ENCODE assay signal across 8 mouse cellular contexts in genomic region chr1:133087206-133087905, GRCm38 (mm10). TPM values are rescaled to one million over a fixed set of nuclear protein-coding genes. Genes with fewer than 3 reads are reported as not detected.
DNase-seq lines count a peak whose midpoint lies in the region; ATAC-seq and TF ChIP-seq lines count a peak whose summit lies in the region.

No protein-coding gene starts in this region.

- no peak overlapping the region for H3K4me2 ChIP-seq in forebrain, embryonic 13.5 days
- no peak overlapping the region; the same call in 1 of the 2 replicates for H3K4me2 ChIP-seq in hindbrain, embryonic 11.5 days (replicated peaks; ENCODE audit: low read depth, low read length)
- H3K4me2 ChIP-seq in limb, embryonic 13.5 days (replicated peaks): no peak overlapping the region
- no peak overlapping the region for H3K4me2 ChIP-seq in midbrain, postnatal 0 days (ENCODE audit: low read depth, low read length, poor library complexity, severe bottlenecking)

- peak; percentile 85 for TF ChIP-seq CTCF in midbrain, postnatal 0 days (IDR thresholded peaks at IDR 0.05)

- H3K9me3 ChIP-seq in forebrain, embryonic 13.5 days (replicated peaks): no peaks in the 10 kb centered on the region
- H3K9me3 ChIP-seq in hindbrain, embryonic 11.5 days (ENCODE audit: control insufficient read depth, low read length): no peaks in the 10 kb centered on the region
- no peaks in the 10 kb centered on the region for H3K9me3 ChIP-seq in limb, embryonic 13.5 days
- no peaks in the 10 kb centered on the region for H3K9me3 ChIP-seq in midbrain, postnatal 0 days (ENCODE audit: low read length)

- peaks cover 20% of the 10 kb centered on the region for H3K4me1 ChIP-seq in forebrain, embryonic 13.5 days
- peaks cover 8% of the 10 kb centered on the region for H3K4me1 ChIP-seq in hindbrain, embryonic 11.5 days (replicated peaks; ENCODE audit: control insufficient read depth, insufficient read depth, low read length)
- peaks cover 6% of the 10 kb centered on the region for H3K4me1 ChIP-seq in limb, embryonic 13.5 days
- no peaks in the 10 kb centered on the region for H3K4me1 ChIP-seq in midbrain, postnatal 0 days (ENCODE audit: insufficient read depth, low read length)

- peaks cover 87% of the 10 kb centered on the region for H3K36me3 ChIP-seq in forebrain, embryonic 13.5 days (ENCODE audit: poor library complexity, severe bottlenecking)
- H3K36me3 ChIP-seq in hindbrain, embryonic 11.5 days (ENCODE audit: control insufficient read depth, insufficient read depth, low read length): peaks cover 11% of the 10 kb centered on the region
- peaks cover 59% of the 10 kb centered on the region for H3K36me3 ChIP-seq in limb, embryonic 13.5 days
- H3K36me3 ChIP-seq in midbrain, postnatal 0 days (ENCODE audit: insufficient read depth, low read length): peaks cover 42% of the 10 kb centered on the region

- H3K27me3 ChIP-seq in forebrain, embryonic 13.5 days: no peaks in the 10 kb centered on the region
- H3K27me3 ChIP-seq in hindbrain, embryonic 11.5 days (ENCODE audit: control insufficient read depth, insufficient read depth, low read length): no peaks in the 10 kb centered on the region
- no peaks in the 10 kb centered on the region for H3K27me3 ChIP-seq in limb, embryonic 13.5 days
- H3K27me3 ChIP-seq in midbrain, postnatal 0 days (ENCODE audit: insufficient read depth, low read length): no peaks in the 10 kb centered on the region

- H3K4me3 ChIP-seq in forebrain, embryonic 13.5 days: no peak overlapping the region
- H3K4me3 ChIP-seq in hindbrain, embryonic 11.5 days (ENCODE audit: low read depth, low read length): no peak overlapping the region
- H3K4me3 ChIP-seq in limb, embryonic 13.5 days: no peak overlapping the region
- H3K4me3 ChIP-seq in midbrain, postnatal 0 days (ENCODE audit: low read depth, low read length): no peak overlapping the region

- ATAC-seq in cerebellum, adult (ENCODE audit: insufficient number of reproducible peaks, low FRiP score, low TSS enrichment): peak; percentile 70; the same call in 1 of the 2 replicates
- ATAC-seq in forebrain, embryonic 13.5 days: peak; percentile 73
- peak; percentile 76 for ATAC-seq in hindbrain, embryonic 11.5 days (ENCODE audit: low FRiP score)
- 0 out of 2 replicates have a peak, but pooled peaks have one; percentile 25 for ATAC-seq in limb, embryonic 13.5 days (ENCODE audit: low FRiP score, low read depth)
- ATAC-seq in midbrain, postnatal 0 days (ENCODE audit: low FRiP score): peak; percentile 48; the same call in 1 of the 2 replicates

- 44% methylated on average over 7 of the region's 7 CpGs for WGBS in forebrain, embryonic 13.5 days
- WGBS in hindbrain, embryonic 11.5 days: 42% methylated on average over 7 of the region's 7 CpGs
- WGBS in limb, embryonic 13.5 days: 46% methylated on average over 7 of the region's 7 CpGs
- WGBS in midbrain, postnatal 0 days: 45% methylated on average over 7 of the region's 7 CpGs

- H3K27ac ChIP-seq in forebrain, embryonic 13.5 days: peak overlapping the region; percentile 32; the same call in 1 of the 2 replicates
- H3K27ac ChIP-seq in hindbrain, embryonic 11.5 days (ENCODE audit: low read depth, low read length): peak overlapping the region; percentile 65
- no peak overlapping the region for H3K27ac ChIP-seq in limb, embryonic 13.5 days
- no peak overlapping the region for H3K27ac ChIP-seq in midbrain, postnatal 0 days (ENCODE audit: low read depth, low read length)

- DNase-seq in urinary bladder, postnatal 36 days (ENCODE audit: low spot score in 2 of 2): peak; percentile 53 to 63
- no peak for DNase-seq in urinary bladder, adult 18-20 months (ENCODE audit: low spot score in 2 of 2)
- peak; percentile 89 for DNase-seq in hindbrain, embryonic 11.5 days (ENCODE audit: low spot score)
- DNase-seq in midbrain, postnatal 0 days (ENCODE audit: low spot score): peak; percentile 88
- peak; percentile 76 for DNase-seq in testis, postnatal 10 days (ENCODE audit: low spot score)

- H3K9ac ChIP-seq in forebrain, embryonic 13.5 days: no peak overlapping the region
- H3K9ac ChIP-seq in hindbrain, embryonic 11.5 days (ENCODE audit: low read depth, low read length): no peak overlapping the region
- H3K9ac ChIP-seq in limb, embryonic 13.5 days: peak overlapping the region; percentile 8; the same call in 1 of the 2 replicates
- H3K9ac ChIP-seq in midbrain, postnatal 0 days (replicated peaks; ENCODE audit: low read length, poor library complexity, severe bottlenecking): no peak overlapping the region

RNA-seq across cellular contexts. Expression of gene Pik3c2b, which starts 41.9 kb away (rescaled TPM):
- 15.5 and 15.9 TPM in 2 replicates for polyA plus RNA-seq in forebrain, embryonic 13.5 days (2015; fragmentation: Nextera tagmentation; extraction: Ambion mirVana)
- 15.7 and 21.2 TPM in 2 replicates for polyA plus RNA-seq in hindbrain, embryonic 11.5 days (2014; fragmentation: Nextera tagmentation; extraction: Ambion mirVana)
- 6.8 and 7.1 TPM in 2 replicates for polyA plus RNA-seq in limb, embryonic 13.5 days (2015; fragmentation: Nextera tagmentation; extraction: Ambion mirVana)
- 21.3 and 28.5 TPM in 2 replicates for total RNA-seq in midbrain, postnatal 0 days (2014; rRNA removed)
- polyA plus RNA-seq in midbrain, postnatal 0 days (2015; fragmentation: Nextera tagmentation; extraction: Ambion mirVana): 8.4 and 9.2 TPM in 2 replicates

RNA-seq across cellular contexts. Expression of gene Ppp1r15b, which starts 43.6 kb away (rescaled TPM):
- 34.8 and 38.6 TPM in 2 replicates for polyA plus RNA-seq in forebrain, embryonic 13.5 days (2015; fragmentation: Nextera tagmentation; extraction: Ambion mirVana)
- polyA plus RNA-seq in hindbrain, embryonic 11.5 days (2014; fragmentation: Nextera tagmentation; extraction: Ambion mirVana): 37.8 and 48.7 TPM in 2 replicates
- 31.9 and 35.9 TPM in 2 replicates for polyA plus RNA-seq in limb, embryonic 13.5 days (2015; fragmentation: Nextera tagmentation; extraction: Ambion mirVana)
- 42.3 and 45.3 TPM in 2 replicates for total RNA-seq in midbrain, postnatal 0 days (2014; rRNA removed)
- 16.9 and 17.5 TPM in 2 replicates for polyA plus RNA-seq in midbrain, postnatal 0 days (2015; fragmentation: Nextera tagmentation; extraction: Ambion mirVana)

RNA-seq across cellular contexts. Expression of gene Mdm4, which starts 57.0 kb away (rescaled TPM):
- 44.8 and 46.3 TPM in 2 replicates for polyA plus RNA-seq in forebrain, embryonic 13.5 days (2015; fragmentation: Nextera tagmentation; extraction: Ambion mirVana)
- 36.6 and 61.7 TPM in 2 replicates for polyA plus RNA-seq in hindbrain, embryonic 11.5 days (2014; fragmentation: Nextera tagmentation; extraction: Ambion mirVana)
- polyA plus RNA-seq in limb, embryonic 13.5 days (2015; fragmentation: Nextera tagmentation; extraction: Ambion mirVana): 40.2 and 45.9 TPM in 2 replicates
- total RNA-seq in midbrain, postnatal 0 days (2014; rRNA removed): 54.4 and 84.5 TPM in 2 replicates
- polyA plus RNA-seq in midbrain, postnatal 0 days (2015; fragmentation: Nextera tagmentation; extraction: Ambion mirVana): 28.2 and 28.9 TPM in 2 replicates

Comparison
In these comparisons a context has a peak if more than half of its experiments do, and no peak if none do; other contexts are left out.
1. DNase-seq: peak in urinary bladder, postnatal 36 days (2 of 2), hindbrain, embryonic 11.5 days (single experiment), midbrain, postnatal 0 days (single experiment) and testis, postnatal 10 days (single experiment); none in urinary bladder, adult 18-20 months (0 of 2).
2. ATAC-seq: peak in every context shown above with its lines; median percentile 76 in hindbrain, embryonic 11.5 days; 73 in forebrain, embryonic 13.5 days; 70 in cerebellum, adult; 48 in midbrain, postnatal 0 days; 25 in limb, embryonic 13.5 days.
3. H3K27ac ChIP-seq: peak in forebrain, embryonic 13.5 days (single experiment) and hindbrain, embryonic 11.5 days (single experiment); none in limb, embryonic 13.5 days (single experiment) and midbrain, postnatal 0 days (single experiment).